Mouse (Mus musculus) erythroblast, embryonic 14.5 days (primary cell): ENCODE data around the gene Zkscan16.

Experiments used
- GATA1 ChIP-seq: IDR thresholded peaks from 2 replicates; pipeline ENCODE4 v1.6.1; 2012; ENCODE audit warnings: low read length, inconsistent platforms, mixed read lengths
- TAL1 ChIP-seq: IDR thresholded peaks from 3 replicates; pipeline ENCODE4 v1.6.1; 2012; ENCODE audit warnings: low read length, inconsistent platforms, mixed read lengths

DNA sequence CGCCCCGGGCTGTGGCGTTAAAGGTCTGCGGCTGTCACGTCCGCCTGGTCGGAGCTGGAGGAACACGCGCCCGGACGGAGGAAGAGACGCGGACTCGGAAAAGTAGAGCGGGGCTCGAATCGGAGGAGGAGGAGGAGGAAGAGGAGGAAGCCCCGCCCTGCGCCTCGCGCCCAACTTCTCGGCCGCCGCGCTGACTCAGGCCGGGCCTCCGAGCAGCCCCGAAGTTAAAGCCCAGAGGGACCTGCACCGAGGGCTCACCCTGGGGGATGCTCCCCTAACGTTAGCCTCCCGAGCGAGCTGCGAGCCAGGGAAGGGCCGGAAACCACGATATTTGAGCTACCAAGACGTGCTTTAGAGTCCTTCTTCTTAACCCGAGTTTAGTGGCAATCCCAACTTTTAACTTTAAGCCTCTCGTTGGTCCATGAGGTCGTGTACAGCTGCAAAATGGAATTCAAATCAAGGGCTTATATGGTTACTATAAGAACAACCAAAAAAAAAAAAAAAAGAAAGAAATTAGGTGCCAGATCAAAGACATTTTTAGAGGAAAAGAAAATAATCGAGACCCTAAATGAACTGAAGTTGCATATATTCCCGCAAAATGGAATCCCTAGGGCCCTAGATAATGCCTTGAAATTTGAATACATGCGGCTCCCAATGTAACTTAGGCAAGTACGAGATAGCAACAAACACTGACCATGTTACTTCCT is 30.6 kb upstream of the Zkscan16 start, which contains the start of gene Ecpas:
- TF ChIP-seq GATA1 (no peak), TAL1 (no peak)
